Mouse (Mus musculus) skeletal muscle tissue, adult 2 months (tissue): Measurements from ENCODE around the gene Cpeb2.

Source experiments
- DNase-seq: peaks from one replicate; pipeline ENCODE4 v3.0.0-alpha.2; 2012; ENCODE audit warnings: low read depth, low spot score

Gene Cpeb2

DNA sequence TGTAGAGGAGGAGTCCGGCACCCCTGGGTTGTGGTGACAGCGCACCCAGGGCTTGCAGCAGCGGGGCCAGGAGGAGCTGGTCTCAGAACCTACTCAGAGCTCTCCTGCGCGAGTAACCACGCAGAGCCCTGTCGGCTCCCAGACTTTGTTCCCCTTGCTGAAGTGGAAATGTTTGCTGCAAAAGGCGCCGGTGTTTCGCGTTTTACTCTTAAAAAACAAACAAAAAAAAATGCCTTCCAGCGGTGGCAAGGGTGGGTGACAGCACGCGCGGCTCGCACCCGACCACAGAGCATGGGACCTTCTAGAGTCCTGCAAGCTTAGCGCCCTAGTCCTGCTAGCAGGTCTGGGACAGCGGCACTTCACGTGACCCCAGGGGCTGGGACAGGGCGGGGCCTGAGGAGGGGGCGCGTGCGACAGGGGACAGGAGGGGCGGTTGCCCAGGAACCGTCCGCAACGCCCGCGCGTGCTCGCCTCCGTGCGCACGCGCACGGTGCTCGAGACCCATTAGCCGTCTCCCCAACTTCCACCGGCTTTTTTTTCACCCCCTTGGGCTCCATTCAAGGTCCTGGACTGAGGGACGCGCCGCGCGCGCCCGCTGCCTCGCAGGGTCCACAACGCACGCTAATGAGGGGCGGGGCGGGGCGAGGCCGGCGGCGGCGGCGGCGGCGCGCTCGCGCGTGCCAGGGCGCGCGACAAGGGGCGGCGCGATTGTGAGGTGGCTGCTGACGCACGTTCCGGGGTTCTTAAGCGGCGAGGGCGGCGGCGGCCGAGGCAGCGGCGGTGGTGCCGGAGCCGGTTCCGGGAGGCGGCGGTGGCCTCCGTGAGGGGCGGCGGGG is at the start of gene Cpeb2:
Cpeb2 (plus strand) TSS at position 691 of the 836 bp plus-strand sequence.
- DNase-seq: peak; percentile 89

DNA sequence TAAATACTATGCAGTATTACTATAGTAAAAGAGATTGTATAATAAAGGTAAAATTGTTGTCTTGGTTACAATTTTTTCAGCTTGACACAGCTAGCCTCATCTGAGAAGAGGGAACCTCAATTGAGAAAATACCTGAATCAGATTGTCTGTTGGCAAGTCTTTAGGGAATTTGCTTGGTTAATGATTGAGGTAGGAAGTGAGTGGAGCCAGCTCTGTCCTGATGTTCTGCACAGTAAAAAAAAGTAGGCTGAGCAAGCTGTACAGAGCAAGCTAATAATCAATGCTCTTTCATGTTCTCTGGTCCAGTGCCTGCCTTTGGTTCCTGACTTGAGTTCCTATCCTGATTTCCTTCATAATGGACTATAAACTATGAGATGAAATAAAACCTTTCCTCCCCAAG is 49.4 kb upstream of the Cpeb2 start:
- DNase-seq: no peak

DNA sequence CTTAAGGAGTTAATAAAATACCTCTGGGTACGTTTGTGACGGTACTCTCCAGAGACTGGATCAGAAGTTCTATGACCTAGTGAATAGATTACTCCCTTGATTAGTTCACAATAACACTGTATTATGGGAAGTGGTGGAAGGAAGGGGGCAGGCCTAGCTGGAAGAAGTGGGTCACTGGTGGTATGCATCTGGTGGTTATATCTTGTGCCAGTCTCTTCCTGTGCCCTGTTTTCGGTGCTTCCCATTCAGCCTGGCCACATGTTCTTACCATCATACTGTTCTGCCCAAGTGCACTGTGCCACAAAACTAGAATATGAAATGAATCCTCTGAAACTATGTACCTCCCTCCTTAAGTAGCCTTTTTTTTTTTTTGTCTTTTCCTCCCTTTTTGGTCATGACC is 48.1 kb upstream of the Cpeb2 start:
- DNase-seq: no peak

GRCm38 (mm10) chr5:43185478-43185877 is 47.5 kb upstream of the Cpeb2 start:
- no peak for DNase-seq

DNA sequence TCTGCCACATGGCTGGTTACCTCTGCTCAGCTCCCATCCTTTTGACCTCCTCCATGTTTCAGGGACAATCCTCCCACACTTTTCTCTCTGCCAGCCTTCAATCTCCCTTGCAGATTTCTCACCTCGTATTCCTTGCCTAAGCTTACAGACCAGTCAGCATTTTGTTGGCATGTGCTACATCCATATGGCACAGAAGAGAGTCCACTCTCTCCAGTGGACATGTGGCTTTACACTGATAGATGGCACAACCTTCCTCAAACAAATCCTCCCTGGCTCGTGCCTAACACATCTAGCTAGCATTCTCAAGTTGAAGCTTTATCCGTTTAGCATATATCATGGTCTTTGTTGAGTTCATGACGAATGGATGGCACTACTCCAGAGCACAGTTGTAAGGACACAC is 32.3 kb upstream of the Cpeb2 start:
- DNase-seq: no peak

GRCm38 (mm10) chr5:43206495-43207053 is 26.4 kb upstream of the Cpeb2 start:
- no peak for DNase-seq

DNA sequence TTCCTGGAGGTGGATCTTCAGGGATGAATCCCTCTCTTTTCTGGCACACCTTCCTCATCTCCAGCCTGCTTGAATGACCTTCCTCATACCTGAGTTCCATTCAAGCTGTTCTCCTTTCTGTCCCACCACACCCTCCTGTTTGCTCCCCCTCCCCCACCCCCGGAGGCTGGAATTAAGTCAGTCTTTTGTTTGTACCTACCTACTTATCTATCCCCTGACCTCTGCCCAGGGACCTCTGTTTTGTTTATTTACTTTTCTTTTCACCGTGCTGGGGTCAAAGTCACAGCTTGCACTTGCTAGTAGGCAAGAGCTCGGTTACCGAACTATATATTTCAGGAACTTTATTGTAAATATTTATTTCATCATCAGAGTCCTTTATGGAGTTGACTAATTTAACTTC is 15.5 kb upstream of the Cpeb2 start:
- DNase-seq: no peak

DNA sequence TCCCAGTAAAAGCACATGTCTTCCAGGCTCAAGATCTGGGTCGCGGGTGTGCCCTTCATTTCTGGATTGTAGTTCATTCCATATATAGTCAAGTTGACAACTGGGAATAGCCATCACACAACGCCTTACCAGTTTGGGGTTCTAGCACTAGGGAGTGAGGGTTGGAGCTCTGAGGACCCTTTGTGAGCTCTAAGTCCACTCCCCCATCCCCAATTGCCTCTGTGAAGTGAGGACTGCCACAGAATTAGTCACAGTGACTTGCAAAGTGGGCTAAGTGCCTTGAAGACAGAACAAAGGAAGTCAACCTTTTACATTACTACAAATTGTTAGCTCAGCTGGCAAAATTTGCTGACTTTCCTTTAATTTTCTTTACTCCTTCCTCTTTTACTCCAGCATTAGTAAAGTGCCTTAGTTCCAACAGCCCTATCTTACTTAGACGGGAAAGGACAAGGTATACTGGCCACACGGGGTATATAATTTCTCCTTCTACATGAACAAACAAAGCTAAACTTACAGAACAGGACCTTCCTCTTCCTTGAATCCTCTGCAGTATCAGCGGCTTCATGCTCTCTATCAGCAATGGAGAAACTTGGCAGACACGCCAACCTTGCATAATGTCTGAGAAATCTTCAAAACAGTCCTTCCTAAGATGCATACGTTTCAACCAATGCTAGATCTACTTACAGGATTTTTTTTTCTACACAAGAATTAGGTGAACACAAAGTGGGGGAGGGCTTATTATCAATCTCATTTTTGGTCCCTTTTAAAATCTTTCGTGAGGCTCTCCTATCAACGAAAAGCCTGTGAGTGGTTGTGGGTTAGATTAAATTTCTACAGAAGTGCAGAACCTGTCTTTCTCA is 14.8 kb upstream of the Cpeb2 start:
- no peak for DNase-seq

- no peak for DNase-seq
These were observed 14.2 kb upstream of the Cpeb2 start for GRCm38 (mm10) chr5:43218847-43219132.

GRCm38 (mm10) chr5:43223359-43223758 is 9.6 kb upstream of the Cpeb2 start:
- DNase-seq: no peak

DNA sequence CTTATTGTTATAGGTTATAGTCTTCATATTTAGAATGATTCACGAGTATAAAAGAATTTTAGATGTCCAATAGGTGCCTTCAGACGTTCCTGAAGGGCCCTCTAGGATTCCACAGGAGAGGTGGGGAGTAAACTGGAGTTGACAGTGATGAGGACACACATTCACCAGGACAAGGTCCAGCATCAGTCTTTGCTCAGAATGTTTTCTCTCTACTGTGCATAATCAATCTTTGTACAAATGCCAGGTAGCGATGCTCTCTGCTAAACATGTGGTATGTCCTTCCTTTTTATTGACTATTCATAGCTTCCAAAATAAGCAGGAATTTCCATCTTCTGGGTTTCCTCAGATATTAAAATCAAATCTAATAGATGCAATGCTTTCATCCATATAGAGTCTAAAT is 8.7 kb upstream of the Cpeb2 start:
- DNase-seq: no peak

DNA sequence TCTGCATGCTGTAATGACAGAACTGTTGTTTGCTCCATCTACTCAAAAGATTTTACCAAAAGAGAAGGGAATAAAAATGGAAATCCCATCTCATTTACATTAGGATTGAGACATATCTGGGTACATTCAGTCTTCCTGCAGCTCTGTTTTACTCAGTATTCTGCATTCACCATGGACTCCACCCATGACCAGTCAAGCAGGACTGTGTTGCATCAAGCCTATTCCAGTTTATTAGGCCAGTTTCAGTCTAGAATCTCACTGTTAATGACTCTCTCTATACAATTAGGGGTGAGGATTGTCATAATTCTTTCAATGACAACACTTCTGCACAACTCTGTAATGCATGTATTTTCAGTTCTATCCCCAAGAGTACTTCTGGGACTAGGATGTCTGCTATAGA is 6.8 kb upstream of the Cpeb2 start:
- no peak for DNase-seq

GRCm38 (mm10) chr5:43227607-43228006 is 5.4 kb upstream of the Cpeb2 start:
- no peak for DNase-seq

- DNase-seq: no peak
These were observed 1.9 kb upstream of the Cpeb2 start for GRCm38 (mm10) chr5:43231061-43231460.

- DNase-seq: no peak
These were observed 856 bp upstream of the Cpeb2 start for GRCm38 (mm10) chr5:43232149-43232479.

GRCm38 (mm10) chr5:43233316-43234181 is 579 bp downstream of the Cpeb2 start:
- DNase-seq: peak; percentile 75

- no peak for DNase-seq
These were observed 1.6 kb downstream of the Cpeb2 start for GRCm38 (mm10) chr5:43234321-43235185.

- DNase-seq: no peak
These were observed 2.3 kb downstream of the Cpeb2 start for GRCm38 (mm10) chr5:43235186-43235785.

GRCm38 (mm10) chr5:43235997-43236396 is 3.0 kb downstream of the Cpeb2 start:
- no peak for DNase-seq

GRCm38 (mm10) chr5:43236476-43236875 is 3.5 kb downstream of the Cpeb2 start:
- DNase-seq: no peak
